Mouse (Mus musculus): ENCODE measurements around the gene Cacng5. TPM values are rescaled to one million over a fixed set of nuclear protein-coding genes. Genes with fewer than 3 reads are reported as not detected.

Cacng5 gene
- polyA plus RNA-seq, 1 experiment from 2014 or later: 0.43 TPM

GRCm38 (mm10) chr11:107865128-107865527, 49.7 kb downstream of the Cacng5 start:
- H3K36me3 ChIP-seq (ENCODE audit: control insufficient read depth, insufficient read depth, low read length): no peaks in the 10 kb centered on the region
- H3K9ac ChIP-seq (ENCODE audit: low read length): no peak overlapping the region
- 15% methylated on average over 7 of the region's 7 CpGs for WGBS
- H3K9me3 ChIP-seq (ENCODE audit: control insufficient read depth, low read length): no peaks in the 10 kb centered on the region
- DNase-seq (ENCODE audit: low spot score) (peak; percentile 84), ATAC-seq (replicated peaks; ENCODE audit: low FRiP score, low TSS enrichment, low read depth) (no peak)
- no peaks in the 10 kb centered on the region for H3K27me3 ChIP-seq (replicated peaks; ENCODE audit: control insufficient read depth, insufficient read depth, low read length)
- H3K4me3 ChIP-seq (ENCODE audit: low read depth, low read length): no peak overlapping the region
- no peak overlapping the region for H3K27ac ChIP-seq (ENCODE audit: low read depth)
- no peaks in the 10 kb centered on the region for H3K4me1 ChIP-seq (replicated peaks; ENCODE audit: control insufficient read depth, insufficient read depth, low read length)
- H3K4me2 ChIP-seq (ENCODE audit: low read length): no peak overlapping the region

DNA sequence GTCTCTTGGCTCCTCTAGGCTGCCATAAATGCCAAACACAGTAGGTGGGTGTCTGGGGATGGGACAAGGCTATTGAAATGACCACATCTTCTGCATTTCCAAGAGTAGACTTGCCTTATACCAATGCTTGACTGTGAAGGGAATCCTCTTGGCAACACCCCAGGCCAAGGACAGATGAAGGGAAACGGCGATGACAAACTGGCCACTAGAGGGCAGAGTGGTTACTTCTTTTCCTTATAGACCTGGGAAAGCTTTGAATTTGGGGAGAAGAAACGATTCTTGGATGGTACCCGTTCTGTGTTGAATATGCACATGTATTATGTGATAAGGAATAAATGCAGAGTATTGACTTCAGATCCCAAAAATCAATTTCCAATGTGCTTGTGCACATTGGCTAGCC, 50.8 kb downstream of the Cacng5 start:
- no peak overlapping the region for H3K27ac ChIP-seq (ENCODE audit: low read depth)
- H3K27me3 ChIP-seq (replicated peaks; ENCODE audit: control insufficient read depth, insufficient read depth, low read length): no peaks in the 10 kb centered on the region
- H3K36me3 ChIP-seq (ENCODE audit: control insufficient read depth, insufficient read depth, low read length): no peaks in the 10 kb centered on the region
- H3K4me3 ChIP-seq (ENCODE audit: low read depth, low read length): no peak overlapping the region
- DNase-seq (ENCODE audit: low spot score) (peak; percentile 82), ATAC-seq (replicated peaks; ENCODE audit: low FRiP score, low TSS enrichment, low read depth) (no peak)
- H3K9ac ChIP-seq (ENCODE audit: low read length): no peak overlapping the region
- H3K4me2 ChIP-seq (ENCODE audit: low read length): no peak overlapping the region
- no peaks in the 10 kb centered on the region for H3K4me1 ChIP-seq (replicated peaks; ENCODE audit: control insufficient read depth, insufficient read depth, low read length)
- no peaks in the 10 kb centered on the region for H3K9me3 ChIP-seq (ENCODE audit: control insufficient read depth, low read length)
- WGBS: 8% methylated on average over 4 of the region's 4 CpGs

- Histone ChIP-seq H3K27ac (ENCODE audit: low read depth) (no peak overlapping the region), H3K9ac (ENCODE audit: low read length) (no peak overlapping the region), H3K4me3 (ENCODE audit: low read depth, low read length) (no peak overlapping the region), H3K9me3 (ENCODE audit: control insufficient read depth, low read length) (no peaks in the 10 kb centered on the region), H3K36me3 (ENCODE audit: control insufficient read depth, insufficient read depth, low read length) (no peaks in the 10 kb centered on the region), H3K4me1 (replicated peaks; ENCODE audit: control insufficient read depth, insufficient read depth, low read length) (no peaks in the 10 kb centered on the region), H3K27me3 (replicated peaks; ENCODE audit: control insufficient read depth, insufficient read depth, low read length) (no peaks in the 10 kb centered on the region), H3K4me2 (ENCODE audit: low read length) (no peak overlapping the region)
- WGBS: 78% methylated on average over 5 of the region's 5 CpGs
- DNase-seq (ENCODE audit: low spot score) (no peak), ATAC-seq (replicated peaks; ENCODE audit: low FRiP score, low TSS enrichment, low read depth) (no peak)
Measured at GRCm38 (mm10) chr11:107861738-107862137, 53.1 kb downstream of the Cacng5 start.

DNA sequence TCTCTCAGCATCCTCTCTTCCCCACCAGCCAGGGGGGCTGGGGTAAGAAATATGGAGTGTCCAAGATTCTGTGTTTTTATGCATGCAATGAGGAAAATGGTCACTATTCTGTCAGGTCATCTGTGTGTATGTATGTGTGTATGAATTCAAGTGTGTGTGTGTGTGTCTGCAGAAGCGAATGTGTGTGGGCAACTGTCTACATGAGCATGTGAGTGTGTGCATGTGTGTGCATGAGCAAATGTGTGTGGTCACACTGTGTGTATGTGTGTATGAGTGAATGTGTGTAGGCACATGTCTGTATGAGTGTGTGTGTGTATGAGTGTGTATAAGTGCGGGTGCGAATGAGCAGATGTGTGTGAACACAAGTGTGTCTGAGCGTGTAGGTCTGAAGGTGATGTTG, 55.0 kb downstream of the Cacng5 start:
- H3K4me2 ChIP-seq (ENCODE audit: low read length): no peak overlapping the region
- DNase-seq (ENCODE audit: low spot score) (no peak), ATAC-seq (replicated peaks; ENCODE audit: low FRiP score, low TSS enrichment, low read depth) (no peak)
- 94% methylated on average over 4 of the region's 4 CpGs for WGBS
- no peaks in the 10 kb centered on the region for H3K36me3 ChIP-seq (ENCODE audit: control insufficient read depth, insufficient read depth, low read length)
- H3K4me1 ChIP-seq (replicated peaks; ENCODE audit: control insufficient read depth, insufficient read depth, low read length): no peaks in the 10 kb centered on the region
- H3K4me3 ChIP-seq (ENCODE audit: low read depth, low read length): no peak overlapping the region
- no peaks in the 10 kb centered on the region for H3K27me3 ChIP-seq (replicated peaks; ENCODE audit: control insufficient read depth, insufficient read depth, low read length)
- no peak overlapping the region for H3K27ac ChIP-seq (ENCODE audit: low read depth)
- H3K9ac ChIP-seq (ENCODE audit: low read length): no peak overlapping the region
- no peaks in the 10 kb centered on the region for H3K9me3 ChIP-seq (ENCODE audit: control insufficient read depth, low read length)

DNA sequence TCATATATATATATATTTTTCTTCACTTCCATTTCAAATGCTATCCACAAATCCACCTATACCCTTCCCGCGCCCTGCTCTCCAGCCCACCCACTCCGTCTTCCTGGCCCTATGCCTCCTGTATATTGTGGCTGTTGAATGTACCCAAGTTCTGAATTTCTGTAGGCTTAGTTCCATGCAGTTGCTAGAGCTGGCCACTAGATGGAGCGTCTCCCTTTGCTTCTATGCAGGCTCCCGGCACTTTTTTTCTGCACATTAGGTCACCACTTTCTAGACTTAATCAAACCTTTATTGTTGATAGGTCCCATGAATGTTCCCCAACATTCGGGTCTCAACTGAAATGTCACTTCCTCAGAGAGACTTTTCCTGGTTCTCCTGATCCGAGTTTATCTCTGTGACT, 55.6 kb downstream of the Cacng5 start:
- Histone ChIP-seq H3K9ac (ENCODE audit: low read length) (no peak overlapping the region), H3K4me2 (ENCODE audit: low read length) (no peak overlapping the region), H3K9me3 (ENCODE audit: control insufficient read depth, low read length) (no peaks in the 10 kb centered on the region), H3K4me3 (ENCODE audit: low read depth, low read length) (no peak overlapping the region), H3K27ac (ENCODE audit: low read depth) (no peak overlapping the region), H3K27me3 (replicated peaks; ENCODE audit: control insufficient read depth, insufficient read depth, low read length) (no peaks in the 10 kb centered on the region), H3K36me3 (ENCODE audit: control insufficient read depth, insufficient read depth, low read length) (no peaks in the 10 kb centered on the region), H3K4me1 (replicated peaks; ENCODE audit: control insufficient read depth, insufficient read depth, low read length) (no peaks in the 10 kb centered on the region)
- 26% methylated on average over 7 of the region's 7 CpGs for WGBS
- ATAC-seq (replicated peaks; ENCODE audit: low FRiP score, low TSS enrichment, low read depth) (no peak), DNase-seq (ENCODE audit: low spot score) (peak; percentile 65)

- no peak overlapping the region for H3K4me3 ChIP-seq (ENCODE audit: low read depth, low read length)
Measured at GRCm38 (mm10) chr11:107853088-107853487, 61.8 kb downstream of the Cacng5 start.

DNA sequence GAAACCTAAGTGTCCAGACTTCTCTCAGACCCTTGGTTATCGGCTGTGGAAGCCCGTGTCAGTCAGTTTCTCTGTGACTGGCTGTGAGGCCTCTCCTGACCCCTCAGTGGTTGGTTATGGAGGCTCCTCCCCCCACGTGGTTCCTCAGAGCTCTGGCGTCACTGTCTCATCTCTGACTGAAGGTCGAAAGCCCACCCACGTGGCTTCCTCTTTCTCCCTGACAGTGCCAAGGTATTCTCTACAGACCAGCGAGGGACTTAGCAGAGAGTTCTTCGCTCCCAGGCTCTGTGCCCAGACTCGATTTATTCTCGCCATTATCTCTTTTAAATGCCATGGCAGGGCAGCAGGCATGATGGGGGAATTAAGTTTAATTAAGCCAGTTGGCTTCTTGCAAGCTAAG, 65.2 kb downstream of the Cacng5 start:
- Histone ChIP-seq H3K27ac (ENCODE audit: low read depth) (no peak overlapping the region), H3K27me3 (replicated peaks; ENCODE audit: control insufficient read depth, insufficient read depth, low read length) (no peaks in the 10 kb centered on the region), H3K9ac (ENCODE audit: low read length) (no peak overlapping the region), H3K36me3 (ENCODE audit: control insufficient read depth, insufficient read depth, low read length) (no peaks in the 10 kb centered on the region), H3K4me1 (replicated peaks; ENCODE audit: control insufficient read depth, insufficient read depth, low read length) (no peaks in the 10 kb centered on the region; the same call in 1 of the 2 replicates), H3K4me3 (ENCODE audit: low read depth, low read length) (no peak overlapping the region), H3K9me3 (ENCODE audit: control insufficient read depth, low read length) (no peaks in the 10 kb centered on the region), H3K4me2 (ENCODE audit: low read length) (no peak overlapping the region)
- ATAC-seq (replicated peaks; ENCODE audit: low FRiP score, low TSS enrichment, low read depth): no peak
- no peak for DNase-seq (ENCODE audit: low spot score)
- 44% methylated on average over 10 of the region's 10 CpGs for WGBS

More at GRCm38 (mm10) chr11:107853088-107853487, 61.8 kb downstream of the Cacng5 start:
- H3K27me3 ChIP-seq (replicated peaks; ENCODE audit: control insufficient read depth, insufficient read depth, low read length): no peaks in the 10 kb centered on the region
- DNase-seq (ENCODE audit: low spot score) (peak; percentile 73), ATAC-seq (replicated peaks; ENCODE audit: low FRiP score, low TSS enrichment, low read depth) (no peak)
- no peak overlapping the region for H3K9ac ChIP-seq (ENCODE audit: low read length)
- no peaks in the 10 kb centered on the region for H3K9me3 ChIP-seq (ENCODE audit: control insufficient read depth, low read length)
- no peak overlapping the region for H3K4me2 ChIP-seq (ENCODE audit: low read length)
- H3K36me3 ChIP-seq (ENCODE audit: control insufficient read depth, insufficient read depth, low read length): no peaks in the 10 kb centered on the region
- no peaks in the 10 kb centered on the region; the same call in 1 of the 2 replicates for H3K4me1 ChIP-seq (replicated peaks; ENCODE audit: control insufficient read depth, insufficient read depth, low read length)
- WGBS: 53% methylated on average over 1 of the region's 1 CpGs
- H3K27ac ChIP-seq (ENCODE audit: low read depth): no peak overlapping the region

DNA sequence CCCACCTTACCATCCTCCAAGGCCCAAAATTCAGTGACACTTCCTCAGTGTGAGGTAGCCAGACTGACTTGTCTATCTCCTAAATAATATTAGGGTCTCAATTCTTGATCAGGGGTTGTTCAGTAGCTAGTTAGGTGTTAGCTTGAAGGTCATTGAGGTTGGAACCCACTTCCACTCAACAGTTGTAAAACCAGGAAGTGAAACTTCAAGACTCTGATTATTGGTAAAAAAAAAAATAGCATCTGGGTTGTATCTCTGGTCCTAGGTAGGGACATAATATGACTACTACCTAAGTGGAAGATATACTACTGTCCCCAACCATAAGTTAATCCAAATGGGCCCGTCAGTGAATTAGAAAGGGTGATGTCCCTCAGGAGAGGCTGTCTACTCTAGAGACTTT, 70.7 kb downstream of the Cacng5 start:
- DNase-seq (ENCODE audit: low spot score): no peak
- Histone ChIP-seq H3K27ac (ENCODE audit: low read depth) (no peak overlapping the region), H3K4me1 (replicated peaks; ENCODE audit: control insufficient read depth, insufficient read depth, low read length) (no peaks in the 10 kb centered on the region), H3K9ac (ENCODE audit: low read length) (no peak overlapping the region), H3K4me2 (ENCODE audit: low read length) (no peak overlapping the region), H3K9me3 (ENCODE audit: control insufficient read depth, low read length) (no peaks in the 10 kb centered on the region), H3K4me3 (ENCODE audit: low read depth, low read length) (no peak overlapping the region), H3K27me3 (replicated peaks; ENCODE audit: control insufficient read depth, insufficient read depth, low read length) (no peaks in the 10 kb centered on the region), H3K36me3 (ENCODE audit: control insufficient read depth, insufficient read depth, low read length) (no peaks in the 10 kb centered on the region)
- ATAC-seq (replicated peaks; ENCODE audit: low FRiP score, low TSS enrichment, low read depth): no peak
- WGBS: 81% methylated on average over 1 of the region's 1 CpGs

DNA sequence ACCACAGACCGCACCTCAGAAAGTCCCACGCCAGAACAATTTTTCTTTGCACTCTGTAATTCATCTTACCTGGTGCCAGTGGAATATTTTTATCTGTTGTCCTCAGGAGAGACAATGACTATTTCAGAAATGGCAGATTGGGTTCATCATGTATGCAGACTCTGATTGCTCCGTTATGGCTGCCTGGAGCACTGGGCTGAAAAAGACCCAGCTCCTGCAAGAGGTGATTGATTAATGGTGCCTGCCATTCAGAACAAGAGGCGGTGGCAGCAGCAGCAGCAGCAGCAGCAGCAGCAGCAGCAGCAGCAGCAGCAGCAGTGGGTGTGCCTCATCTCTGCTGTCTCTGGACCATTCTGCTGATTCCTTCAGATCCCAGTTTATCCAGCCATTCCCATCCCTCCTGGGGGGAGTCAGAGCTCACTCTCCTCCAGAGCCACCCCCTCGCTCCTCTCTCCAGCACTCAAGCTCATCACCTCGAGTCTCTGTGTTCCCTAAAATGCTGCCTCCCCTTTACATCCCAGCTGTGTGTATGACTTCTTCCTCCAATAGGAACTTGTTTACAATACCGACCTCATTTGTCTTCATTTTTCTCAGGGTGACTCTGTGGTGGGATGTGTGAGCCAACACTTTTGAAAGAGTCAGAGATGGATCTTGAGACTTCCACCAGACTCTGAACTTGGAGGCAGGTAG, 81.4 kb downstream of the Cacng5 start:
- 47% methylated on average over 7 of the region's 7 CpGs for WGBS
- Histone ChIP-seq H3K27me3 (replicated peaks; ENCODE audit: control insufficient read depth, insufficient read depth, low read length) (no peaks in the 10 kb centered on the region), H3K27ac (ENCODE audit: low read depth) (no peak overlapping the region), H3K4me3 (ENCODE audit: low read depth, low read length) (no peak overlapping the region), H3K36me3 (ENCODE audit: control insufficient read depth, insufficient read depth, low read length) (no peaks in the 10 kb centered on the region), H3K9me3 (ENCODE audit: control insufficient read depth, low read length) (no peaks in the 10 kb centered on the region), H3K4me2 (ENCODE audit: low read length) (no peak overlapping the region), H3K4me1 (replicated peaks; ENCODE audit: control insufficient read depth, insufficient read depth, low read length) (no peaks in the 10 kb centered on the region), H3K9ac (ENCODE audit: low read length) (no peak overlapping the region)
- ATAC-seq (replicated peaks; ENCODE audit: low FRiP score, low TSS enrichment, low read depth): no peak
- no peak for DNase-seq (ENCODE audit: low spot score)

Measured in intestine, embryonic 14.5 days (tissue).